Mouse (Mus musculus): ENCODE measurements around the gene Ern2. TPM values are rescaled to one million over a fixed set of nuclear protein-coding genes. Genes with fewer than 3 reads are reported as not detected.
A peak's percentile ranks its signal among the peaks of the same experiment; 100 is the strongest.

Ern2 gene
- total RNA-seq (2021), result not detected

GRCm38 (mm10) chr7:122186043-122186442 lies at the start of gene Ern2:
Ern2 (minus strand) TSS chr7:122186207.
- no peak for DNase-seq
- intact Hi-C loops (cut with DNase I), result no loop called here

GRCm38 (mm10) chr7:122230866-122231265 lies 44.9 kb upstream of the Ern2 start:
- no peak for DNase-seq
- intact Hi-C loops (cut with DNase I), result no loop called here

- intact Hi-C loops (cut with DNase I), result no loop called here
- DNase-seq, result no peak
These were observed 43.9 kb upstream of the Ern2 start for GRCm38 (mm10) chr7:122229916-122230315.

GRCm38 (mm10) chr7:122229306-122229705 lies 43.3 kb upstream of the Ern2 start:
- no peak for DNase-seq
- intact Hi-C loops (cut with DNase I), result no loop called here

GRCm38 (mm10) chr7:122226744-122227143 lies 40.7 kb upstream of the Ern2 start:
- DNase-seq, result no peak
- intact Hi-C loops (cut with DNase I), result no loop called here

- DNase-seq, result no peak
- intact Hi-C loops (cut with DNase I), result no loop called here
These were observed 40.2 kb upstream of the Ern2 start for GRCm38 (mm10) chr7:122226020-122226742.

- intact Hi-C loops (cut with DNase I), result no loop called here
- DNase-seq, result peak; percentile 20 to 30
These were observed 33.4 kb upstream of the Ern2 start, which contains the start of gene Chp2 for GRCm38 (mm10) chr7:122219315-122219801. Chp2 (plus strand) TSS chr7:122219496.

GRCm38 (mm10) chr7:122208276-122209021 lies 22.4 kb upstream of the Ern2 start:
- intact Hi-C loops (cut with DNase I), result no loop called here
- DNase-seq, result no peak

- DNase-seq, result no peak
- intact Hi-C loops (cut with DNase I), result no loop called here
These were observed 20.1 kb upstream of the Ern2 start for GRCm38 (mm10) chr7:122206121-122206520.

- DNase-seq, result no peak
- intact Hi-C loops (cut with DNase I), result no loop called here
These were observed 17.9 kb upstream of the Ern2 start for GRCm38 (mm10) chr7:122203936-122204335.

- intact Hi-C loops (cut with DNase I), result loop anchor here (1.0 kb wide), 2 partner anchors 43 to 260 kb away; no protein-coding TSS in a partner anchor
- DNase-seq, result peak; percentile 40 to 58
These were observed 13.3 kb upstream of the Ern2 start for GRCm38 (mm10) chr7:122199296-122199695.

GRCm38 (mm10) chr7:122197306-122197705 lies 11.3 kb upstream of the Ern2 start:
- intact Hi-C loops (cut with DNase I), result no loop called here
- DNase-seq, result peak; percentile 43 to 54

- intact Hi-C loops (cut with DNase I), result no loop called here
- no peak for DNase-seq
These were observed 10.8 kb upstream of the Ern2 start for GRCm38 (mm10) chr7:122196771-122197170.

GRCm38 (mm10) chr7:122193919-122194318 lies 7.9 kb upstream of the Ern2 start:
- intact Hi-C loops (cut with DNase I), result no loop called here
- DNase-seq, result no peak

GRCm38 (mm10) chr7:122191097-122191496 lies 5.1 kb upstream of the Ern2 start:
- intact Hi-C loops (cut with DNase I), result no loop called here

GRCm38 (mm10) chr7:122189484-122189883 lies 3.5 kb upstream of the Ern2 start:
- DNase-seq, result peak; percentile 32 to 61
- intact Hi-C loops (cut with DNase I), result no loop called here

More at GRCm38 (mm10) chr7:122191097-122191496, 5.1 kb upstream of the Ern2 start:
- DNase-seq, result no peak

GRCm38 (mm10) chr7:122184569-122184968 lies 1.4 kb downstream of the Ern2 start:
- no peak for DNase-seq
- intact Hi-C loops (cut with DNase I), result no loop called here

GRCm38 (mm10) chr7:122180720-122181119 lies 5.3 kb downstream of the Ern2 start:
- intact Hi-C loops (cut with DNase I), result no loop called here
- no peak for DNase-seq

- intact Hi-C loops (cut with DNase I), result no loop called here
These were observed 14.4 kb downstream of the Ern2 start for GRCm38 (mm10) chr7:122171613-122172012.

GRCm38 (mm10) chr7:122170705-122171104 lies 15.3 kb downstream of the Ern2 start:
- intact Hi-C loops (cut with DNase I), result no loop called here
- no peak for DNase-seq

More at GRCm38 (mm10) chr7:122171613-122172012, 14.4 kb downstream of the Ern2 start:
- no peak for DNase-seq

- intact Hi-C loops (cut with DNase I), result no loop called here
- DNase-seq, result no peak
These were observed 18.8 kb downstream of the Ern2 start for GRCm38 (mm10) chr7:122167203-122167602.

- intact Hi-C loops (cut with DNase I), result no loop called here
These were observed 22.2 kb downstream of the Ern2 start for GRCm38 (mm10) chr7:122163766-122164165.

More at GRCm38 (mm10) chr7:122163766-122164165, 22.2 kb downstream of the Ern2 start:
- no peak for DNase-seq

All from heart, postnatal 10 days (tissue).